Mouse (Mus musculus) retina, postnatal 7 days (tissue): ENCODE data around the gene Eif4ebp2.
"Not testable (repeated sequence)": the region's sequence is repeated elsewhere in the genome, so short reads cannot be mapped to it uniquely, and the experiment has no call there.

Source experiments
- DNase-seq: peaks from one replicate; pipeline ENCODE4 v3.0.0-alpha.2; 2012; ENCODE audit warnings: low read depth, low spot score

The Eif4ebp2 gene

DNA sequence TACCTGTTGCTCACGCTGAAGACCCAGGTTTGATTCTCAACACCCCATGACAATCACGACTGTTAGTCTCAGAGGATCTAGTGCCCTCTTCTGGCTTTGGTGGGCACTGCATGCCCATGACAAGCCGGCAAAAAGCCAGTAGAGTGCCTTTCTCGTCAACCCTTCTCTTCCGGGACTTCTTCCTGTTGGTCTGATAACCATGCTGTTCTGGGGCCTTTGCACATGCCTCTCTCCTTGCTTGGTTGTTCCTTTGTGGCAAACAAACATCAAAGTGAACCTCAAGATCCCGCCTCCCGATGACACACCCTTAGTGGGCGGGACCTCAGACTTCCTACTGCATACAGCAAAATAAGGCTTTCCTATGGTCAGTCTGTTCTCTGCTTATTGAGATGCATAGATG lies 13.8 kb upstream of the Eif4ebp2 start:
- no peak for DNase-seq

DNA sequence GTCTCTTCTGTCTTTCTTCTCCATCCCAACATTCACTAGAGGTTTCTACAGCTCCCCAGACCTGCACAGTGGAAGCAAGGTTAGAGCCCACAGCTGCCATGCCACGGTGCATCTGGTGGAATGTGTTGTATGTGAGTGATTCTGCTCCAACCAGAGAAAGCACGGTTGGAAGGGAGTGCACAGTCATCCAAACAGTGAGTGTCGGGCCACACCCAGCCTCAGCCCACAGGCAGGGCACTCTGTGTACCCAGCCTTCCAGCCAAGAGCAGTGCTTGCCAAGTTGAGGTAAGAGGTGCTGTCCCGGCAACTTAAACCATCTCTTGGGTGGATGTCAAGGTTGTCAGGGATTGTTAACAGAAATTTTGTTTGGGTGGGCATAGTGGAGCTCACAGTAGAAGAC lies 12.5 kb upstream of the Eif4ebp2 start:
- no peak for DNase-seq

DNA sequence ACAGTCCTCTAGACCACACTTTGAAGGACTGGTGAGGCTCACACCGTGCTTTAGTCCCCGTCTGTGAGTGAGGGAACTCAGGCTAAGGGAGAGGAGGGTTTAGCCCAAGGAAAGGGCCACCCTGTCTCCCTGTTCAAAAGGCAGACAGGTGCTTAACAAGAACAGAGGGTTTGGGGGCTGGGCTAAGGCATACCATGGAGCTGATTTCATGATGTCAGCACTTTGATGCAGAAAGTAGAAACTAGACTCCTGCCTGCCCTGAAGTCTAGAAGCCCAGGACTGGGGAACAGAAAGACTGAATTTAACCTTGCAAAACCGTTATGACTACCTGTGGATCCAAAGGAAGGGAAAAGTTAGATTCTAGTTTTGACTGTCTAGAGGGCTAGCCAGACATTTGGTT lies 4.7 kb upstream of the Eif4ebp2 start:
- DNase-seq, result no peak

DNA sequence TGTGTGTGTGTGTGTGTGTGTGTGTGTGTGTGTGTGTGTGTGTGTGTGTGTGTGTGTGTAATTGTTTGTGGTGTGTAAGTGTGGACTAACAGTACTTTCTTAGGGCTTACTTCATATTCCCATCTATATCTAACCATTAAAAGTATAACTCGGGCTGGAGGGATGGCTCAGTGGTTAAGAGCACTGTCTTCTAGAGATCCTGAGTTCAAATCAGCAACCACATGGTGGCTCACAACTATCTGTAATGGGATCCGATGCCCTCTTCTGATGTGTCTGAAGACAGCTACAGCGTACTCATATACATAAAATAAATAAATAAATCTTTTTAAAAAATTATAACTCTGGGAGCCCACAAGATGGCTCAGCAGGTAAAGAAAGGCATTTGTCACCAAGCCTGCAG lies 710 bp upstream of the Eif4ebp2 start:
- not testable (repeated sequence) for DNase-seq

DNA sequence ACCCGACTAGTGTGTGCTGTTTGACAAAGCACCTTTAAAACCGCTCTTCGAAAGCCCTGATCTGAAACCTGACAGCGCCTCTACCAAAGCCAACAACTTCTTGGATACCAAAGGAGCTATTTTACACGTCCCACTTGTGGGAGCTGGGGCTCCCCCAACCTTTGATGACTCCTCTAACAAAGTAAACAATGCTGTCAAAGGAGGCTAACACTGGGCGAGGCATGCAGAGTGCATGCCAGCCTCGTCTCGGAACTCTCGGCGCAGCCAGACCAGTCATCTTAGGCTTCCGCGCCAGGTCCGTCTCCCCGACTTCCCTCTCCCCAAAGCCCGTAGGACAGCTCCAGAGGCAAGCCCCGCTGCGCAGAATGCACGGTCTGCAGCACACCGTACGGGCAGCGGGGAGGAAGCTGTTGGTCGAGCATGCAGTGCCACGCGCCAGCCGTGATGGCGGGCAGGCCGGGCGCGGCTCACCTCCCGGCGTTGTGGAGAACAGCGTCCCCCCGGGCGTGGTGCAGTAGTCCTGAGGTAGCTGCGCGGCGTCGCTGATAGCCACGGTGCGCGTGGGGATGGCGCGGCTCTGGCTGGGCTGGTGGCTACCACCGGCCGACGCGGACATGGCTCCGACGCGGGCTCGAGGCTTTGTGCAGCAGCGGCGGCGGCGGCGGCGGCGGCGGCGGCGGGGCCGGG lies 387 bp downstream of the Eif4ebp2 start:
- peak; percentile 17 for DNase-seq

DNA sequence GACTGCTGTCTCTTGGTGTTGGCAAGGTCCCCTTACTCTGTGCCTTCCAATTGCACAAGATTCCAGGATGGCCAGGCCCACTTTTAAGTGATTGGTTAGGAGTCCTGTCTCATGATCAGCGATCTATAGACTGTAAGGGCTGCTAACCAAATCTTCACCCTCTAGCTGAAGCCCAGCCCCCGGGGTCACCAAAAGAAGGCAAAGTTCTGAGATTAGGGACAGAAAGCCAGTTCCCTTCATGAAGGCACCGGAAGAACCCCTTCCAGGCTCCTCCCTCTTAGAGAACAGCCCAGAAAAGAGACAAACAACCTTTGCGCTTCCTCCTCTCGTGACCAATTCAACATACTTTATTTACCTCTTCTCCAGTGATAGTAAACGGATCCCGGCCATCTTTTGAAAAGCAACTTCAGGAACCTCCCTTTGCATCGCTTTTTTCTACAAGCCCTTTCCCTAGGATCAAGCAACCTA lies 964 bp downstream of the Eif4ebp2 start:
- no peak for DNase-seq

DNA sequence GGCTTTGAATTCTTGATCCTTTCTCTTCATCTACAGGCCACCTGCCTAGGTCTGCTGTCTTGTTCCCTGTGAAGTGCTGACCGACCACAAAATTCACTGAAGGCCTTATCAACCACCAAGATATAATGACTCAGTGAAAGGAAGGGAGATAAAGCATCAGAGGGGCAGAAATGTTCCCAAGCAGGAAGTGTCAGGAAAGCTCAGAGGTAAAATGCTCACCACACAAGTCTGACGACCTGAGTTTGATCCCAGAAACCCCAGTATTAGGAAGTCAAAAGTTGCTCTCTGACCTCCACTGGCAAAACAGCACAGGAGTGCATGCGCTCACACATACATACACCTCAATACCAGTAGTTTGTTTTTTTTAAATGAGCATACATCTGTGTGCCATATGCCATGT lies 3.6 kb downstream of the Eif4ebp2 start:
- DNase-seq, result no peak

DNA sequence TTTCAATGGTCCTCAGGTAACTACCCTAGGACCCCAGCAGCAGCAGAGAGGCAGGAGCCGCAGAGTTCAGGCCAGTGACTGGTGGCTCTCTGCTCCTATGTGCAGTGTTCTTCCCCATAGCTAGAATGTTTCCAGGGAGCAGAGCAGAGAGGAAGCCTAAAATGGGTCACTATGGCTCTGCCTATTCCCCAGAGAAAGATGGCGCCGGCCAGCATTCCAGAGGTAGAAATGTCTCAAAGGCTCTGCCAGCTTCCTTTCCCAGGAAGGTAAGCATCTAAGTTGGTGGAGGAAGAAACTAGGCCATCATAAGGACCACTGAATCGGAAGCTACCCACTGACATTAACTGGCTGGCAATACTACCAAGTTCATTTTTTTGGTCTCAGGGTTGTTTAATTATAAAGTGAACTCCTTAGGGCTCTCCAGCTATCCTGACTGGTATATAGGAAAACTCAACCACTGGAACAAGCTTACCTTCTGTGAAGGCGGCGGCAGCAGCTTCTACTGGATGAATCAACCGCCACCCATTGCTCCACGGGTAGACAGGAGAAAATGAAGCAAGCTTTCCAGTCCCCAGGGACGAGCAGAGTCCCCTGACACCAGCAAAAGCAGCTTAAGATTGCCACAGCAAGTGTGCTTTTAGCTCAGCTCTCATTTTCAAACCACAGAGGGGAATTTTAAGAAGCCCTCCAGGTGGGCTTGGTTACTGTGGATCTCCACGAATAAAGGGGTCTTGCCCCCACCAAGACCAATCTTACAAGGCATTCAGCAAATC lies 4.7 kb downstream of the Eif4ebp2 start:
- no peak for DNase-seq

DNA sequence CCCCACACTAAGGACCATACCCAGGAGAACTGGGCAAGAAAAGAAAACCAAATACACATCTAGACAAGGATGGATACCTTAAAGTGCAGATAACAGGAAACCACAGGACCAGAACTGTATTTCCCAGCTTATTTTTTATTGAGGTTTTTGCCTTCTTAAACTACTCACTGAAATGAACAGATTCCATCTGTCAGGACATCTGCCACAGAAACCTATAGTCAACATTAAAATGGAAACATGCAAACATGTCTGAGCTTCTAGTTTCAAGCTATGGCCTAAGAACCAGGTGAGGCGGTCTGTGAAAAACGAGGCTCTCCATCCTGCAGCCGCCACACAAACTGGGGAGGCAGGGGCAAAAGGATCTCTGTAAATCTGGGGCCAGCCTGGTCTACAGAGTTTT lies 7.4 kb downstream of the Eif4ebp2 start:
- DNase-seq, result no peak

DNA sequence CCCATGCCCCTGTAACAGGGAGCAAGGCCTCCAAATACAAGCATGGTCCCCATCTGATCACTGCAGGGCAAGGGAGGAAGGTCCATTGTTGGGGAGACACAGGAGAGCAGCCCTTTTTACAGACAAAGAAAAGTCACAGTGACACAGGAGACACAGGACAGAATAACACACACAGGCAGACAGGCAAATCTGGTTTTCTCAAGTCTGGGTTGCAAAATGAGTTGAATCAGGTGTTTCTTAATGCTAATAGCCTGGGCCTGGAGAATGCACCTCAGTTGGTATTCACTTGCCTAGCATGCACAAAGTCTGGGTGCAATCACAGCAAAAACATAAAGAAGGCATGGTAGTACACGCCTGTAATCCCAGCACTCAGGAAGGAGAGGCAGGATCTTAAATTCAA lies 8.6 kb downstream of the Eif4ebp2 start:
- DNase-seq, result no peak

DNA sequence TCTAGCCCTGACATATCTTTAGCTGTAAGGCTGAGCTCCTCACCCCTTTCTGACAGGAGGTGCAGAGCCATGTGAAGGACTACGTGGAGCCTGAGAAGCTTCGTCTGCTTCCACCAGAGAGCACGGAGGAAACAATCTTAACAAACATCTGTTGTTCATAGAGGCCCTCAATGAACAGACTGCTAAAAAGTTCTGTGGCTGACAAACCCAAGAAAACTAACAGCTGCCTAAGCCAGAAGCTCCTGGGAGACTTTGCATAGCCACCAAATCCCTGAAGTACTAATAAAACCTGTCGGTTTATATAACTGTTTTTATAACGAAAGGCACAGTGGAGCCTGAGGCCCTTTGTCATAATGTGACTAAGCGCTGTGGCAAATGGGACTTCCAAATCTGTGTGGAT lies 9.0 kb downstream of the Eif4ebp2 start:
- DNase-seq, result no peak

DNA sequence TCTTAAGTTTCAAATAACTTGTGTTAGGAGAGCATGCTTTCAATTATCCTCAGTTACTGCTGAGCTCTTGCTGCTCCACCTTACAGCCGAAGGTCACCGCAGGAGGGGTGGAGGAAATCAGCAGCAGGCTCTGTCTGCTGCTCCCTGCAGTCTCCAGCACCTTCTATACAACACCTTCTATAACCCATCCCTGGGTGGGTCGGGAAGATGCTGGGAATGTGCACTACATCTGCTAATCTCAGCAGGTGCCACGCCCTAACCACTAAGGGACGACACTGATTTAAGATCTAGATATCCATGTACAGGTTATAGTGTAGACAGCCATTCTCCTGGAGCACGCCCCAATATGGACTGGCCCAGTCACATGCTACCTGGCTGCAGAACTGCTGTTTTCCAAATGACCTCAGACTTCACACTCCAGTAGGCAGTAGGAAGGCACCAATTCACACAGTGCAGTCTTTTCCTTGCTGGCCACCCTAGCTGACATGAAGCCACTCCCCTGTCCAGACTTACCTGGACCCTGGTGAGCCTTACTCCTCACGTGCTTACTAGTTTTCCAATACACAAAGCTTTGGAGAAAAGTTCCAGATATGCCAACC lies 12.2 kb downstream of the Eif4ebp2 start:
- DNase-seq, result no peak

DNA sequence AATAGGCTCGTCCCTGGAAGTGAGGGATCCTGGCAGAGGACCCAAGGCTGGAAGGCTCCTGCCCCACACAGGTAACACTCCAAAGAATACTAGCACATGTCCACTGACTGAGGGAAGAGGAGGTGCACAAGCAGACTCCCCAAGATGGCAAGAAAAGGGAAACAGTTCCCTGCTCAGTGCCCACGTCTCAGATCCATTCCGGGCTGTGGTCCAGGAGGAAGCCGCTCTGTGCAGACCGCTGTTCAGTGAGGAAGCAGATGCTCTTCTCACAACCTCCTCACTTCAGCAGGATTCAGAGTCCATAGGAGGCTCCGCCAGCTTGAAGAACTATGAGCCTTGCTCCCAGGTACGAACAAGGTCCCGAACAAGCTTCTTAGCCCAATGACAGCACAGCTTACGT lies 21.1 kb downstream of the Eif4ebp2 start:
- DNase-seq, result no peak

DNA sequence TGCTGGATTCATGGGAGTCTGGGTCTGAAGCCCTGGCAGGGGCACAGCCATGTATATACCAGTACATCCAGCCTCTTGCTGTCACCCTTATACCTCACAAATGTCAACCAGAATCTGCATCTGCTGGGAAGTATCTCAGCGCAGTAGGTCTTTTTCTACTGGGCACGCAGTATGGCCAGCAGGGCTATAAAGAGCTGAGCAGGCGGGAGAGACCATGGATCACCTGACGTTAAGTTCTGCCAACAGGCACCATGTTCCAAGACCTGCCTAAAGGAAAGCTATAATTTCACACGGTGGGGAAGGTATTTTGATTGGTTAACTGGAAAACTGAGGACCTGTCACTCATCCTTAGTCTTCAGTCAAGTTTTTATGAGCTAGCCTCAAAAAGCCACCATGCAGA lies 23.4 kb downstream of the Eif4ebp2 start:
- DNase-seq, result no peak

DNA sequence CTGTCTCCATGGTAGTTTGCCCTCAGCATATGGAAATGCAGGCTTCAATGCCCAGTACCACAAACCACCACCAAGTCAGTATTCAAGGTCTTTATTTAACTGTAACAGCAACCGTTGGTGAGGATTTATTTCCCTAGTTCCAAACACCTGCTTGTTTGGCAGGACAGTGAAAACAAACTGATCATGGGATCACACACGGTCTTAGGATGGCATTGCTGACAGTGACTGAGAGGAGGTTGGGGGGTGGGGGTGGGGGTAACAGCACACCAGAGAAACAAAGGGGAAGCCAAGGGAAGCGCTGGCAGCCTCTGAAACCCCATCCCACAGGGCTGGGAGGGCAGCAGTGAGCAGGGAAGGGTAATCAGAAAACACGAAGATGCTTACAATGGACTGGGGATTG lies 24.0 kb downstream of the Eif4ebp2 start:
- no peak for DNase-seq

DNA sequence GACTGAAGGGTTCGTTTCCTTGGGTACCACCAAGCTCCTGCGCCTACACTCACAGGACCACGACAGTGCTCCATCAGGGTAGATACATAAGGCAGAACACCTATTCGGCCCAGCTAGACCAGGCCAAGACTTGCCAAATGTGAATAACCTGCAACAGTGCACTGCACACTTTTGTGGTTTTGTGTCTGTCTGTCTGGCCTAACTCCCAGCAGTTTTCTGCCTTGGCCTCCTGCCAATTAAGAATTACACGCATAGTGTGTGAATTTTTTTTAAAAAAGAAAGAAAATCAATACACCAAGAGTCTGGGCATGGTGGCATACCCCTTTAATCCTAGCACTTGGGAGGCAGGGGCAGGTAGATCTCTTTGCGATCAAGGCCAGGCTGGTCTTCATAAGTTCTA lies 24.5 kb downstream of the Eif4ebp2 start:
- DNase-seq, result no peak

DNA sequence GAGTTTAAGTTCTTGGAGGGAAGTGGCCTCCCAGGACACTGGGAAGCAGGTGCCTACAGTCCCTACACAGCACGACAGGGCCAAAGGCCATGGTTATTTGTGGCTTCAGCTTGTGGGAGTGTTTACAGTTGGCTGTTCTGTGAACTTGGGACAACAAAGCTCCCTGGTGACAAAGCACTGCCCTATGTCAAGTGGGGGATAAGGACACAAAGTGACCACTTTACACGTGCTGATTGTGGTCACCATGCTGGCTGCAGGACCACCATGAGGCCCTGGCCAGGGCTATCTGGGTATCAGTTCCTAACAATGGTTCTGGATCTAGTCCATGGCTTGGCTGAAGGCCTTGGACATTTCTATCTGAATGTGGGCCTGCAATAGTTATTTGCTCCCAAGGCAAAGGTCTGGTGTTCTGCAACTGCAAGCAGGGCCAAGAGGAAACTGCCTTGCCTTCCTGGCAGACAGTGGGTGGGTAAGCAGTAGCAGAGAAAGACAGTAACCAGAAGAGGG lies 26.2 kb downstream of the Eif4ebp2 start:
- DNase-seq, result no peak

DNA sequence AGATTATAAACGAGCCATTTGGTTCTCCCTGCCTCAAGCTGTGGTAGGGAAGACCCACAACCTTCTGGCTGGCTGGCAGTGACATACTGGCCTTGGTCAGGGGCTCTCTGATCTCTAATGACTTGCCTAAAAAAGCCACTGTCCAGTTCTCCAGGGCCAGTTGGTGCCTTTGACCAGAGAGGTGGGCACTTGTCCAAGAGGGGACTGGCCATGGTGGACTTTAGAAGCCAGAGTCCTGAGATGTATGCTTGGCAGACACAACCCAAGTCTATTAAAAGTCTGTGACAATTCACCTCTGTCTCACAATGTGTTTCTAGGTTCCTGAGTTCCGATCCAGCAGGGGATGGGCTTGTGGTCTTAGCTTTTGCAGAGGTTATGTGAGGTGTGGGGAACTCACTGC lies 27.4 kb downstream of the Eif4ebp2 start:
- DNase-seq, result no peak

DNA sequence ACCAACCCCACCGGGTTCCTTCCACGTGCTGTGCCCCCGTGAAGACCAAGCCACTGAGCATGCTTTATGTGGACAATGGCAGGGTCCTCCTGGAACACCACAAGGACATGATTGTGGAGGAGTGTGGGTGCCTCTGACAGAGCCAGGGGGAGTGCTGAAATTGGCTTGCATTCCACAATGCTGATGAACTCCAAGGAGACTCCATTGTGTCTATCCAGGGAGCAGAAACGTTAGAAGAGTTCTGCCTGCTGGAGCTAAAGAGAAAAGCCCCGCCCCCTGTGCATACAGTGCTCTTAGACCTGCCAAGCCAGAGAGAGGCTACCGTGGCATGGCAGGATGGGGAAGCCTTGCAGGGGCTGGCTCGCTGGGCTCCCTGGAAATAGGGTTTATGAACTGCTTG lies 28.0 kb downstream of the Eif4ebp2 start:
- DNase-seq, result no peak

DNA sequence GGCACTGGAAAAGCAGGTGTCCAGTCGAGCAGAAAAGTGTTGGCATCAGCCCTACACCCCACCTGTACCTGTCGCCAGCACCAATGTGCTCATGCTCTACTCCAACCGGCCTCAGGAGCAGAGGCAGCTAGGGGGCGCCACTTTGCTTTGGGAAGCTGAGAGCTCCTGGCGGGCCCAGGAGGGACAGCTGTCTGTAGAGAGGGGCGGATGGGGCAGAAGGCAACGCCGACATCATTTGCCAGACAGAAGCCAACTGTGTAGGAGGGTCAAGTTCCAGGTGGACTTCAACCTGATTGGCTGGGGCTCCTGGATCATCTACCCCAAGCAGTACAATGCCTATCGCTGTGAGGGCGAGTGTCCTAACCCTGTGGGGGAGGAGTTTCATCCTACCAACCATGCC lies 29.2 kb downstream of the Eif4ebp2 start:
- DNase-seq, result no peak

DNA sequence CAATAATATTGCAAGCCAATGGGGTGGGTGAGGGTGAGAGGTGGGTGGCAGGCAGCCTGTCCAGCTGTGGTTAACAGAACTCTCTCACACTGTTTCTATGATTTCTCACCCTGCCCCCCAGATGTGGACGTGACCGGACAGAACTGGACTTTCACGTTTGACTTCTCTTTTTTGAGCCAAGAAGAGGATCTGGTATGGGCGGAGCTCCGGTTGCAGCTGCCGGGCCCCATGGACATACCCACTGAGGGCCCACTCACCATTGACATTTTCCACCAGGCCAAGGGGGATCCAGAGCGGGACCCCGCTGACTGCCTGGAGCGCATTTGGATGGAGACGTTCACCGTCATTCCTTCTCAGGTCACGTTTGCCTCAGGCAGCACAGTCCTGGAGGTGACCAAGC lies 29.6 kb downstream of the Eif4ebp2 start:
- DNase-seq, result no peak

DNA sequence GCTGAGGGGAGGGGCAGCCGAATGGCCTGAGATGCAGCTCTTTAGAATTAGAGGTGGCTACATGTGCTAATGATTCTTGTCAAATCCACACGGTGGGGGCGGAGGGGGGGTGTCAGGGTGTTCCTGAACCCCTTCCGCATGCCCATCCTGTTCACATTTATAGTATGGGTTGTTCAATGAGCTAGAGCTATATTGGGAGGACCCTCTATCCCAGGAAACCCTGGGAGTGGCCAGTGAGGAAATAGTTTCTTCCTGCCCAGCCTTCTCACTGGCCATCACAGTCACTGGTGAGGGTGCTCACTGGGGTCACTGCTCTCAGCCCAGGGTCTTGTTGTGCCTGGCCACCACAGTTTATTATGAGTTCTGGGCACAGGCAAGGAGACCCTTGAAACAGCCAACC lies 32.5 kb downstream of the Eif4ebp2 start:
- DNase-seq, result no peak

DNA sequence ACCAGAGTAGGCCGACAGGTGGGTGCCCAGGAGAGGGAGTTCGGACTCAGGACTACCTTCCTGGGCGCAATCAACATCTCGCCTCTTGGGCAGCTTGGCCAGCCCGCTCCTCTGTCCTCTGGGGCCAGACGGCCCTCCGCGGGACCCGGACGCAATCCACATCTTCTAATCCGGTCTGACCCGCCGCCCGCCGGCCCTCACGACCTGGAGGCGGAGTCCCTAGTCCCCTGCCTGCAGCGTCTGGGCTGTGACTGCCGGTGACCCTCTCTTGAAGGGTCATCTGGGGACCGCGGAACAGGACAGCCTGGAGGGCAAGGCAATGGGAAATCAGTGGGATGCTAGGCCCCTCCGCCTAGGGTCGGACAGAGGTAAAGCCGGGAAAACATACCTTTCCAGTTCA lies 33.3 kb downstream of the Eif4ebp2 start:
- no peak for DNase-seq
